Mouse (Mus musculus) myocyte (in vitro differentiated cells): Measurements from ENCODE around the gene Mroh2a. TPM values are rescaled to one million over a fixed set of nuclear protein-coding genes. Genes with fewer than 3 reads are reported as not detected.

Source experiments
- H3K27me3 ChIP-seq: one replicate; pipeline ENCODE4 v1.6.1; 2011; ENCODE audit not compliant: control insufficient read depth, insufficient read depth, insufficient read length
- H3K36me3 ChIP-seq: one replicate; pipeline ENCODE4 v1.6.1; 2011; ENCODE audit not compliant: control insufficient read depth, insufficient read depth
- H3K4me2 ChIP-seq: one replicate; pipeline ENCODE4 v1.6.1; 2011; ENCODE audit warnings: low read depth, control low read depth
- H3K4me3 ChIP-seq: one replicate; pipeline ENCODE4 v1.5.1; 2011; ENCODE audit warnings: mild to moderate bottlenecking, control low read depth, moderate library complexity
- H3K79me2 ChIP-seq: one replicate; pipeline ENCODE4 v1.6.1; 2011; ENCODE audit not compliant: control insufficient read depth, insufficient read depth
- H3ac ChIP-seq: one replicate; pipeline ENCODE4 v1.6.1; 2011; ENCODE audit not compliant: control insufficient read depth, insufficient read length
- CEBPB ChIP-seq: IDR thresholded peaks from 2 replicates; pipeline ENCODE4 v1.6.1; 2011; ENCODE audit warnings: mild to moderate bottlenecking, moderate library complexity; ENCODE audit not compliant: poor library complexity, insufficient read depth, severe bottlenecking
- E2F4 ChIP-seq: IDR thresholded peaks from one replicate; pipeline ENCODE4 v1.6.1; 2011; ENCODE audit warnings: mild to moderate bottlenecking, control low read depth, moderate library complexity; ENCODE audit not compliant: insufficient read depth
- MAX ChIP-seq: IDR thresholded peaks from one replicate; pipeline ENCODE4 v1.6.1; 2011; ENCODE audit warnings: low read depth, mild to moderate bottlenecking, control low read depth
- MYOD1 ChIP-seq, 3 experiments: IDR thresholded peaks; one replicate each; pipeline ENCODE4 v1.6.1; 2011; ENCODE audit warnings: control low read depth in 2 of 3, low read depth in 2 of 3, mild to moderate bottlenecking in 2 of 3, moderate library complexity in 1 of 3; ENCODE audit not compliant: insufficient read length in 2 of 3, control insufficient read depth in 1 of 3
- MYOG ChIP-seq, 3 experiments: IDR thresholded peaks; one replicate each; pipeline ENCODE4 v1.6.1; 2011; ENCODE audit warnings: control low read depth in 2 of 3, low read depth in 2 of 3, mild to moderate bottlenecking in 2 of 3; ENCODE audit not compliant: insufficient read length in 2 of 3, control insufficient read depth in 1 of 3, insufficient read depth in 1 of 3
- POLR2A ChIP-seq: IDR thresholded peaks from one replicate; pipeline ENCODE4 v1.6.1; 2011; ENCODE audit warnings: low read depth, mild to moderate bottlenecking, control low read depth, moderate library complexity; ENCODE audit not compliant: insufficient read length
- POLR2AphosphoS2 ChIP-seq: IDR thresholded peaks from one replicate; pipeline ENCODE4 v1.6.1; 2011; ENCODE audit warnings: low read depth, control low read depth; ENCODE audit not compliant: insufficient read length
- REST ChIP-seq: IDR thresholded peaks from one replicate; pipeline ENCODE4 v1.6.1; 2011; ENCODE audit warnings: mild to moderate bottlenecking, control low read depth, moderate library complexity; ENCODE audit not compliant: insufficient read depth, insufficient read length
- SRF ChIP-seq: IDR thresholded peaks from one replicate; pipeline ENCODE4 v1.6.1; 2011; ENCODE audit warnings: low read depth; ENCODE audit not compliant: control insufficient read depth, insufficient read length
- TCF12 ChIP-seq: IDR thresholded peaks from one replicate; pipeline ENCODE4 v1.6.1; 2011; ENCODE audit warnings: mild to moderate bottlenecking, control low read depth; ENCODE audit not compliant: poor library complexity, insufficient read depth, severe bottlenecking
- TCF3 ChIP-seq: IDR thresholded peaks from one replicate; pipeline ENCODE4 v1.6.1; 2011; ENCODE audit warnings: low read depth, control low read depth; ENCODE audit not compliant: insufficient read length
- USF1 ChIP-seq: IDR thresholded peaks from one replicate; pipeline ENCODE4 v1.6.1; 2011; ENCODE audit warnings: low read depth, mild to moderate bottlenecking, control low read depth, moderate library complexity
- polyA plus RNA-seq: library from polyadenylated mRNA; unstranded; fragments of >200 nt; fragmentation: generic; extraction: Trizol; gene quantifications from one replicate; pipeline ENCODE4 v1.2.1, GENCODE M21; 2012; ENCODE audit warnings: missing spikeins

Gene Mroh2a
- polyA plus RNA-seq, 1 experiment: 1.4 TPM

GRCm38 (mm10) chr1:88197443-88197842 lies 29.3 kb upstream of the Mroh2a start:
- Histone ChIP-seq H3K79me2 (no peaks in the 10 kb centered on the region), H3K4me2 (no peak overlapping the region), H3K36me3 (no peaks in the 10 kb centered on the region), H3ac (no peak overlapping the region), H3K27me3 (peaks cover 18% of the 10 kb centered on the region), H3K4me3 (no peak overlapping the region)
- TF ChIP-seq MAX (no peak), REST (no peak), TCF12 (no peak), MYOG (IDR thresholded peaks at IDR 0.05; ENCODE audit: control insufficient read depth in 1 of 3, insufficient read depth in 1 of 3, insufficient read length in 2 of 3, low read depth in 2 of 3) (no peak), MYOD1 (IDR thresholded peaks at IDR 0.05; ENCODE audit: control insufficient read depth in 1 of 3, insufficient read length in 2 of 3, low read depth in 2 of 3) (no peak), POLR2A (no peak), TCF3 (no peak), USF1 (no peak), CEBPB (no peak), POLR2AphosphoS2 (no peak), E2F4 (no peak), SRF (no peak)

- Histone ChIP-seq H3K36me3 (no peaks in the 10 kb centered on the region), H3K4me3 (no peak overlapping the region), H3K79me2 (no peaks in the 10 kb centered on the region), H3K4me2 (no peak overlapping the region), H3ac (no peak overlapping the region), H3K27me3 (peaks cover 18% of the 10 kb centered on the region)
- TF ChIP-seq MAX: no peak
- no peak for TF ChIP-seq MYOG (IDR thresholded peaks at IDR 0.05; ENCODE audit: control insufficient read depth in 1 of 3, insufficient read depth in 1 of 3, insufficient read length in 2 of 3, low read depth in 2 of 3)
- TF ChIP-seq CEBPB: no peak
- TF ChIP-seq MYOD1 (IDR thresholded peaks at IDR 0.05; ENCODE audit: control insufficient read depth in 1 of 3, insufficient read length in 2 of 3, low read depth in 2 of 3): no peak
- TF ChIP-seq TCF12: no peak
- TF ChIP-seq REST: no peak
- TF ChIP-seq POLR2A: no peak
- no peak for TF ChIP-seq USF1
- TF ChIP-seq POLR2AphosphoS2: no peak
- TF ChIP-seq SRF: no peak
- no peak for TF ChIP-seq E2F4
- no peak for TF ChIP-seq TCF3
Observed at GRCm38 (mm10) chr1:88199996-88200395, 26.8 kb upstream of the Mroh2a start.

- Histone ChIP-seq H3K4me3 (no peak within 1 kb of the TSS), H3K4me2 (no peak within 1 kb of the TSS), H3K27me3 (peaks cover 22% of the 10 kb centered on the region), H3K79me2 (no peaks in the 10 kb centered on the region), H3K36me3 (no peaks in the 10 kb centered on the region), H3ac (no peak within 1 kb of the TSS)
- TF ChIP-seq USF1: no peak
- no peak for TF ChIP-seq MYOG (IDR thresholded peaks at IDR 0.05; ENCODE audit: control insufficient read depth in 1 of 3, insufficient read depth in 1 of 3, insufficient read length in 2 of 3, low read depth in 2 of 3)
- no peak for TF ChIP-seq MYOD1 (IDR thresholded peaks at IDR 0.05; ENCODE audit: control insufficient read depth in 1 of 3, insufficient read length in 2 of 3, low read depth in 2 of 3)
- TF ChIP-seq POLR2A: no peak
- TF ChIP-seq E2F4: no peak
- no peak for TF ChIP-seq MAX
- TF ChIP-seq CEBPB: no peak
Observed at GRCm38 (mm10) chr1:88200456-88200855, 26.3 kb upstream of the Mroh2a start, which contains the start of gene Ugt1a2. Gene Ugt1a2 (plus strand): TSS chr1:88200601.

GRCm38 (mm10) chr1:88205294-88205922 lies 21.4 kb upstream of the Mroh2a start, which contains the start of gene Dnajb3:
Gene Dnajb3 (minus strand): TSS chr1:88205782.
- no peak within 1 kb of the TSS for H3K4me3 ChIP-seq
- no peak within 1 kb of the TSS for H3K4me2 ChIP-seq
- TF ChIP-seq E2F4: no peak
- no peak for TF ChIP-seq REST
- no peak for TF ChIP-seq POLR2A
- TF ChIP-seq MYOD1 (IDR thresholded peaks at IDR 0.05; ENCODE audit: control insufficient read depth in 1 of 3, insufficient read length in 2 of 3, low read depth in 2 of 3): no peak
- TF ChIP-seq CEBPB: no peak
- TF ChIP-seq USF1: no peak
- TF ChIP-seq TCF12: no peak
- no peak for TF ChIP-seq POLR2AphosphoS2
- TF ChIP-seq MAX: no peak
- TF ChIP-seq MYOG (IDR thresholded peaks at IDR 0.05; ENCODE audit: control insufficient read depth in 1 of 3, insufficient read depth in 1 of 3, insufficient read length in 2 of 3, low read depth in 2 of 3): no peak
- no peak within 1 kb of the TSS for H3ac ChIP-seq
- peaks cover 11% of the 10 kb centered on the region for H3K27me3 ChIP-seq
- no peaks in the 10 kb centered on the region for H3K79me2 ChIP-seq
- no peaks in the 10 kb centered on the region for H3K36me3 ChIP-seq
